Mouse (Mus musculus): ENCODE measurements around the gene Clec16a. TPM values are rescaled to one million over a fixed set of nuclear protein-coding genes. Genes with fewer than 3 reads are reported as not detected.

Gene Clec16a
- total RNA-seq, 2 experiments from 2014 or later, result 72.6 to 77.5 TPM

DNA sequence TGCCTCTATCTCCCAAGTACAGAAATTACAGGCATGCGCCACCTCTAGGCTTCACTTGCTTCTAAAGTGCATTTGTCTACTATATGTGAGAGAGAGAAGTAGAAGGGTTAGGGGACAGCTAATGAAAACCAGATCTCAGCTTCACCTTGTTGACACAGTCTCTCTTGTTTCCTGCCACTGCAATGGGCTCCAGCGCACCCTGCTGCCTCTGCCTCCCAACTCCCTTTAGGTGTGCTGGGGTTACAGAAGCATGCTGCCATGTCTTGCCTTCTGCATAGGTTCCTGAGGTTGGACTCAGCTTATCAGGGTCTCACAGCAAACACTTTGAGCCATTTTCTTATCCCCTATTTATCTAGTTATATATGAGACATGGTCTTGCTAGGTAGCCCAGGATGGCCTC lies 129.8 kb downstream of the Clec16a start:
- DNase-seq (ENCODE audit: low spot score in 2 of 2), result no peak

GRCm38 (mm10) chr16:10675612-10676011 lies 130.5 kb downstream of the Clec16a start:
- no peak for DNase-seq (ENCODE audit: low spot score in 2 of 2)

- no peak for DNase-seq (ENCODE audit: low spot score in 2 of 2)
Measured at GRCm38 (mm10) chr16:10676461-10677066, 131.4 kb downstream of the Clec16a start.

DNA sequence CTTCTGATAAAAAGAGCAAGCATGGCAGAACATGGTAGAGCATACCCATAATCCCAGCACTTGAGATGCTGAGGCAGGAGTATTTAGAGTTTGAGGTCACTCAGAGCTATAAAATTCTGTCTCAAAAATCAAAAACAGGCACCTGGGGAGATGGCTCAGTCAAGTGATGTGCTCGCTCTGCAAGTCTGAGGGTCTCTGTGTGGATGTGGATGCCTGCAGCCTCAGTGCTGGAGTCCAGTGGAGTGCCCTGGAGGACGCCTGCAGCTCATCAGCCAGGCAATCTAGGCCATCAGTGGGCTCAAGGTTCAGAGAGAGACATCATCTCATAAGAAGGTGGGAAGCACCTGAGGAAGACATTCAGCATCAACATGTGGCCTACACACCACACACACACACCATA lies 137.4 kb downstream of the Clec16a start:
- DNase-seq (ENCODE audit: low spot score in 2 of 2), result no peak

- no peak for DNase-seq (ENCODE audit: low spot score in 2 of 2)
Measured at GRCm38 (mm10) chr16:10683193-10684000, 138.3 kb downstream of the Clec16a start.

DNA sequence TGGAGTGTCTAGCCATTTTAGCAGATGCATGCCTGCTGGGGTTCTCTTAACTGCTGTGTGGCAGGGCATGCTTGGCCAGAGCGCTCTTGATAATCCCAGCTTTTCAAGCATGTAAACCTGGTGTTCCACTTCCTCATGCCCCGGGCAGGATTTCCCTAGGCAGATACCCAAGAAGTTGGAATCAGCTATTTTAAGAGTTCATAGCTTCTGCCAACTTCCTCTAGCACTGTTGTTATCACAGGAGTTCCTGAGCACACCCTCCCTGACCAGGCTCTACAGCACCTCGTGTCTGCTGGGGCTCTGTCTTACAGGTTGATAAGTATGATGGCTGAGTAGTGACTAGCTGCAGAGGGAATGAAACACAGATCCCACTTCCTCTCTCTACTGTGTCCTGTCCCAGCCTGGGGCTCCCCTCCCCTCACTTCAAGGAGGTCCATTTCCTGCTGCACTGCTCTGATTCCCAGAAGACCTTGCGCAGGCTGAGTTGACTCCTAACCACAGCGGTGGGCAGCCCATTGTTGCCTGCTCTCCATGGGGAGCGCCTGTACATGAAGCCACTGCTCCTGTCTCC lies 144.7 kb downstream of the Clec16a start:
- DNase-seq (ENCODE audit: low spot score in 2 of 2), result no peak

DNA sequence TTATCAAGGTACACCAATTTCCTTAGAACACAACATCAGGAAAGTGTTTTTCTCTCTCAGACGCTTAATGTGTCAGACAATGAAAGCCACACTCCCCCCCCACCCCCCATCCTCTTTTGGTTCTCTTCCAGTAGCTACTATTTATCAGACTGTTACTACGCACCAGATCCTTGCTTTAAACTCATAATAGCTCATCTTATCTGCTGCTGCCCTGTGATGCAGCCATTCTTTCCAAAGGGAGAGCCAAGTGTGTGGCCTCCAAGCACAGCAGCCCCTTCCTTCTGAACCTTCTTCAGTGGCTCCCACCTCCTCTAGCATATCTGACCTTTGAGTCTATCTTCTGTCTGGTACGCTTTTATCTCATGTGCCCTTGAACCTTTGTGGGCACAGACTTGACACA lies 145.3 kb downstream of the Clec16a start:
- no peak for DNase-seq (ENCODE audit: low spot score in 2 of 2)

DNA sequence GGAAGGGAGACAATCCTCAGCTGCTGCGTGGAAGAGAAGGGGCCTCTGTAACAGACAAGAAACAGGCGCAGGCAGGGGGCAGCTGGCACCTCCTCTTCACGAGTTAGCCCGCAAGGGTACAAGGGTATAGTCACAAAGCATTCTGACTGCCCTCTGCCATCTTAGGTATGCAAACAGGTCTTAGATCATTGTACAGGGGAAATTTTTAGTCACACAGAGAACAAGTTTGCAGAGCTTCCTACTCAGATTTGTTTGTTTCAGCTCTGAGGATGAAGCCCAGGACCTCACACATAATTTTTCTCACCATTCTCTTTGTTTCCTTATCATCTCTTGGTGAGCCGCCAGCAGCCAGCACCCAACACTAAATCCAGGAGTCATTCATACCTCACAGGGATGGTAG lies 146.6 kb downstream of the Clec16a start:
- no peak for DNase-seq (ENCODE audit: low spot score in 2 of 2)

DNA sequence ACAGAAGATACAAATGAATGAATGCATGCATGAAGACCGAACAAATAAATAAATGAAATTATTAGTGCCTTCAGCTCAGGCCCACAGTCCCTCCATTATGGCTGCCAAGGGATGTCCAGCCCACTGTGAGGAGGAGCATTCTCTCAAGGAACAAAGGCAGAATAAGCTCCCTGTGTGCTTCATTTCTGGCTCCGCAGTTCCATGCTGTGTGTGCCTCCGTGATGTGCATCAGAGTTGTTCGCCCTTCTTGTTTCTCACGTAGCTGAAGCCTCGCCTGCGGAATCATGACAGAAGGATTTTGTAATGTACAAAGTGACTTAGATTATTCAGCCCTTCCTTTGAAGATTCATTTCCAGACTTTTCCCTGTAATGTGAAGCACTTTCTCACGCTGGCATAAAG lies 147.7 kb downstream of the Clec16a start:
- peak in 1 of 2 experiments; percentile 13 for DNase-seq (ENCODE audit: low spot score in 2 of 2)

GRCm38 (mm10) chr16:10693424-10693823 lies 148.3 kb downstream of the Clec16a start:
- DNase-seq (ENCODE audit: low spot score in 2 of 2), result no peak

DNA sequence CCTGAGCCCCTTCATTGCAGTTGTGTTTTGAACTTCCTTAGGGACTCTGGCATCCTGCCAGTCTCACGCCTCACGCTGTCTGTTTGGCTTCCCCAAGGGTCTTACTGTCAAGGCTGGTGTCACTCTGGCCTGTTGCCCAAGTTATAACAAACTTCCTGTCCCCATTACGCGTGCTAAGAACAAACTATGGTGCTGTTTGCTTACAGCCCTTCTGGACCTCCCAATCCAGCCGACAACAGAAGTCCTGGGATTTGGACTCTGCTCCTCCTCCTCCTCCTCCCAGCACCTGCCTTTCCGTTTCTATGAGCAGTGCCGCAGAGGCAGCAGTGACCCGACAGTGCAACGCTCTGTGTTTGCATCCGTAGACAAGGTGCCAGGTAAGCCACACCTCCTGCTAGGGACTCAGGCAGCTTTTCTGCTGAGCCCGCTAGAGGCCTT lies 149.3 kb downstream of the Clec16a start:
- DNase-seq (ENCODE audit: low spot score in 2 of 2), result no peak

DNA sequence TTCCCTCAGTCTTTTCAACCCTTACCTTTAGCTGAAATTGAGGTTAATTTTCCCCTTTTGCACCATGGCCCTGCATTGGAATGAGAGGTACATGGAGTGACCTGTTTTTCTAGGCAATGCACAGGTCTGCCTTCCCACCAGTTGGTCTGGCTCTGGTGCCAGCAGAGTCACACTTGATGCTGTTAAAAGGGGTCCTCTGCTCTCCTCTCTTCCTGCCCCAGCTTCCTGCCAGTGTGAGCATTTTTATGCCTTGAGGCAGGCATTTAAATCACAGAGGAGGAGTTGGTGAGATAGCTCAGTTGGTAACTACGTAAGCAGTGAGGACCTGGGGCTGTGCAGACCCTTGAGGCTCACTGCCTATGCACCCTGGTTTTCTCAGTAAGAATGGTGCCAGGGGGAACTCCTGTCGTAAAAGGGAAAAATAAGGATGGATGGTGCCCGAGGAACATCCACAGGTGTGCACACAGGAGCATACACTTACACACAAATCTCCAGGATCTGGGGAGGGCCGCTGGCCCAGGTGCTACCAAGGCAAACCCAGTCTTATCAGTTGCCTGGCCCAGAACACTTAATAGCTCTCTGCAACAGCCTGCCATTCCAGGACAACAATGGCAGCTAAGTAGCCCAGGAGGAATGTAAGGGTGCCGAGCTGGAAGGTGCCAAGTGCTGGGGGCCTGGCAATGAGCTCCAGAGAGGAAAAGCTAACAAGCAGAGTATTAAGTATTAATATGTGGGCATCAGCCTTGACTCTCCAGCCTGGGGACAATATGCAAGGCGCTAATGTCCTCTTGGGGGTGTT lies 152.9 kb downstream of the Clec16a start:
- no peak for DNase-seq (ENCODE audit: low spot score in 2 of 2)

DNA sequence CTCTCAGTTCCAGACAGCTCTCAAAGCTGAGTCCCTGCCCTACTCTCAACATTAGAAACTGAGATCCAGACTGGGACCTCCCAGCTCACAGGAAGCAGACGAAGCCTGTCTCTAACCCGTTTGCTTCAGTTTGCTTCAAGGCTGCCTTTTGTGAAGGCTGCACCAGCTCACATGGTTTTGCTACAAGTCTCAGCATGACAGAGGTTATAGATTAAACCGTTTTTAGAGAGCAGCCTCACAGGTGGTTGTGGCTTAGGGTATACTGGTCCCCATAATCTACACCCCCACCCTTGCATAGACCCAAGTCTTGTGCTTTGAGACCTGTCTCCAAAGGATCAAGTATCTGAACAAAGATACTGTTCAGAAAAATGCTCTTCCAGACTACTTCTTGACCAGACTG lies 154.2 kb downstream of the Clec16a start:
- no peak for DNase-seq (ENCODE audit: low spot score in 2 of 2)

DNA sequence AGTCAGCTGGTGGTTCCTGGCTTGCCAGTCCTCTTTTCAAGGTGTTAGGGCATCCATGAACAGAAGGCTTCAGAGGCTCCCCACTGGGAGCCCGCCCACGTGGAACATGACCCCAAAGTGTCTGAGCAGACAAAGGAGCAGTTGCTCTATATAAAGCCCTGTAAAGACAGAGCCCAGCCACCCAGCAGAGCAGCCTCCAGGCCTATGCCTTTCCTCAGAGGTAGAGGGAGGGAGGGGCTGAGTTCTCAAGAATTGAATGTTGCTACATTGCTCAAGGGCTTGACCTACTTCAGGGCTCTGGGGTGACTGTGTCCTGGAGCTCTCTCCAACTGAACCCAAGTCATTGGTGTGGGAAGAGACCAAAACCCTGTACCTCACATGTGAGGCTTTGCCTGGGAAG lies 155.0 kb downstream of the Clec16a start:
- no peak for DNase-seq (ENCODE audit: low spot score in 2 of 2)

DNA sequence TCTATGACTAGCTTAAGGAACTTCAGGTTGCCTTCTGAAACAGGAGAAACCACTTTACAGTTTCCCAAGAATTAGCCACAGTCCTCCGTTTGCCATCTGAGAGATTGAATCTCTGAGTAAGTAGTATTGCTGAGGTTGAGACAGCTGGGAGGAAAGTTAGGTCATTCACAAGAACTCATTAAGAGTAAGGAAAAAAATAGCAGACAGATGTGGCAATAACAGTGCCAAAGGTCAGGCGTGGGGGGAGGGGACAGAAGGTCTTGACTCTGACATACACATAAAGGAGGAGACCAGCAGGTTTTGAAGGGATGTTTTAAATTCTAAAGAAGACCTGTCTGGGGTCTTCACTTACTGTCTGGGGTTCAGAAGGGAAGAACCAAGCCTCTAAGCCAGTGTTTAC lies 157.3 kb downstream of the Clec16a start:
- DNase-seq (ENCODE audit: low spot score in 2 of 2), result no peak

DNA sequence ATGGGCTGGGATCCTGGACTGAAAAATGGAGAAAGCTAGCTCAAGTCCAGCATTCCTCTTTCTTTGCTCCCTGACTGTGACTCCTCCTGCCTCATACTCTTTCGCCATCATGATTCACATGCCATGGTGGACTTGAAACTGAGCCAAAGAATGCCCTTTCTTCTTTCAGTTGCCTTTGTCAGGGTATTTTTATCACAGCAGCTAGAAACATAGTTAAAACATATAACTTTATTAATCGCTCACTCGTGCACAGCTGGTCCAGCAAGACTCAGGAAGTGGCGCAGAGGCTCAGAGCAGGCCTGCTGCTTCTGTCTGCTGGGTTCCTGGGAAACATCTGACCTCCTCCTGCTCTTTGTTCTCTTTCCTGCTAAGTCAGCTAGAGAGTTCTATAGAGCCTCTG lies 158.8 kb downstream of the Clec16a start:
- no peak for DNase-seq (ENCODE audit: low spot score in 2 of 2)

DNA sequence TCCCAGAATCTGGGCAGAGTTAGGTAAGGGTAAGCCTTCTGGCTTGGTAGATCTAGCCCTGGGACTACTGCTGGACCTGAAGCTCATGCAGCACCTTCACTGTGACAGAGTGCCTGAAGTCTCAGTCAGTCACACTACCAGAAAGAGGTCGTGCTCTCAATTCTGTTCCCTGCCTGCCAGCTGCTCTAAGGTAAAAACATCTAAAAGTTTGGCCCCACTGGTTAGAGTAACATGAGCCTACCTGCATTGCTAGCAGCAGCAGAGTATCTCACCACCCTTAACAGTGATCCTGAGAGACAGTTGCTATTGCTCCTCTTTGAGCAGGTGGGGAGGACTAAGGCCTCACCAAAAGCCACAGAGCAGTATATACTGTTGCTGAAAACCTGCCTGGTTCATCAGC lies 160.3 kb downstream of the Clec16a start:
- no peak for DNase-seq (ENCODE audit: low spot score in 2 of 2)

DNA sequence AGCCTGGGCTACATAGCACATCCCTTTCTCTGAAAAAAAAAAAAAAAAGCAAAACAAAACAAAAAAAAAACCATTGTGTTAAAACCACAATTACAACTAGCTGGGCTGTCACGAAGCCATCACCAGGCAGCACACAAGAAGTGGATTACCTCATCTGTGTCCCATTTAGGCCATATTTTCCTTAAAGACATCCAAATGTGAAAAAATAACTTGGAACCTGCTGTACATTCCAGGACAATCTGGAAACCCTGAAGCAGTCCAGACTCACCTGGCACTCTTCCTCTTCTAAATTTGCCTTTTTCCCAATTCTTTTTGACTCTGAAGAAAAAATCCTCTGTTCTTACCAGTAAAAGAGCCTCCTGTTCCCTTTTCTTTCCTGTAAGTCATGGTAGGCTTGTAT lies 166.4 kb downstream of the Clec16a start:
- DNase-seq (ENCODE audit: low spot score in 2 of 2), result no peak

GRCm38 (mm10) chr16:10713041-10713440 lies 167.9 kb downstream of the Clec16a start:
- no peak for DNase-seq (ENCODE audit: low spot score in 2 of 2)

DNA sequence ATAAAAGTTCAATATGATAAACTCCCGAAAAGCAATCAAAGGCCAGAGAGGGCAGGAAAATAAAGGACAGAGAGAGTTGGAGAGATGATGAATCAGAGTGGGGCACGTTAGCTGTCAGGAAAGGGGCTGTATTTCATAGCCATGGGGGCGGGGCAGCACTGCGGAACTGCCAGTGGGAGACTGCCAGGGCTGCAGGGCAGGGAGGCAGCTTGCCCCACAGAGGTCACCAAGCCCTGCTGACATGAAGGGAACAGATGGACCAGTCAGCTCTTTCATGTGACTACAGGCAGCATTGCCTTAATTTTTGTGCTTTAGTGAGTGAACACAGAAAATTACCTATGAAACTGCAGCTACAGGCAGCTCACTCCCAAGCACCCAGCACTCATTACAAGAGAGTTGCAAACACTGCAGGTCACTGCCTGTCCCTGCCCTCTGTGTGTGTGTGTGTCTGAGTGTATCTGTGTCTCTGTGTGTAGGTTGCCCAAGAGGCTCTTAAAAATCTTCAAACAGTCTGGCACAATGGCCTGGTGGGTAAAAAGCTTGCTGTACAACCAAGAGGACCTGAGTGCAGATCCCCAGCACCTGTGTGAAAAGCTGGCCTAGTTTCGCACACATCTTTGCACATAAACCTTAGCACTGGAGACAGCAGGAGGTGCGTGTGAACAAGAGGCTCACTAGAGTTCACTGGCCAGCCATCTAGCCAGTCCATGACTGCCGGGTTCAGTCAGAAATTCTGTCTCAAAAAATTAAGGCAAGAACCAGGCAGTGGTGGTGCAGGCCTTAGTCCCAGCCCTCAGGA lies 168.5 kb downstream of the Clec16a start:
- DNase-seq (ENCODE audit: low spot score in 2 of 2), result no peak

- no peak for DNase-seq (ENCODE audit: low spot score in 2 of 2)
Measured at GRCm38 (mm10) chr16:10715211-10715610, 170.1 kb downstream of the Clec16a start.
